Mouse (Mus musculus) fibroblast of lung, adult 2 months (primary cell): ENCODE data around the gene Sppl3.
"Not testable (repeated sequence)": the region's sequence is repeated elsewhere in the genome, so short reads cannot be mapped to it uniquely, and the experiment has no call there.

Experiments used
- DNase-seq: peaks from one replicate; pipeline ENCODE4 v3.0.0-alpha.2; 2011; ENCODE audit warnings: low read depth

Sppl3 gene

GRCm38 (mm10) chr5:115074749-115075148, 63.8 kb downstream of the Sppl3 start:
- DNase-seq: no peak

DNA sequence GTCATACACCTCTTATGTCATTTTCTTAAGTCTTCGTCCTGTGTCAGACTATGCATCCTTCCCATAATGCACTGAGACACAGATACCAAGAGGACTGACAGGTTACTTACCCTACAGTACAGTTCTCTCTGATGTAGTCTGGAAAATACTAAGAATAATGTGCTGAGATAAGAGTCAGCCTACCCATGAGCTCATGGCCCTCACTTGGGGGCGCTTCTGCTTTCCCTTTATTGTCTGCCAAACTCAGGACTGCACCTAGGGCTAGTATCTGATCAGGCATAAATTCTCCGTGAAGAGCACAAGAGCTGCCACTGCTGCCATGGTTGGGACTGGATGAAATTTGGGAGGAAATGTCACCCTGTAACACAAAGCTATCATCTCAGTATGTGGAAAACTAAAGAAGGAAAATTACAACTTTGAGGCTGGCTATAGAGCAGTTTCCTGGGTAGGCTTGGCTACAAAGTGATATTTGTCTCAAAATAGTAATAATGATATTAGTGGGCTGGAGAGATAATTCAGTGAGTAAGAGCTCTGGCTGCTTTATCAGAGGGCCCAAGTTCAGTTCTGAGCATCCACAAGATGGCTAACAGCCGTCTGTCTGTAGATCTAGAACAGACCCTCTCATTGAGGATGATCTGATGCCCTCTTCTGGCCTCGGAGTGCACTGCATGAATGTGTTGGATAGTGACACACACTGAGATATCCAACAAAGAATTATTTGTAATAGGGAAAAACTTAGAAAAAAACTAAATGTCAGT, 65.4 kb downstream of the Sppl3 start:
- peak; percentile 26 for DNase-seq

- no peak for DNase-seq
These were observed 70.7 kb downstream of the Sppl3 start for GRCm38 (mm10) chr5:115081636-115082035.

- no peak for DNase-seq
These were observed 72.6 kb downstream of the Sppl3 start for GRCm38 (mm10) chr5:115083492-115083891.

DNA sequence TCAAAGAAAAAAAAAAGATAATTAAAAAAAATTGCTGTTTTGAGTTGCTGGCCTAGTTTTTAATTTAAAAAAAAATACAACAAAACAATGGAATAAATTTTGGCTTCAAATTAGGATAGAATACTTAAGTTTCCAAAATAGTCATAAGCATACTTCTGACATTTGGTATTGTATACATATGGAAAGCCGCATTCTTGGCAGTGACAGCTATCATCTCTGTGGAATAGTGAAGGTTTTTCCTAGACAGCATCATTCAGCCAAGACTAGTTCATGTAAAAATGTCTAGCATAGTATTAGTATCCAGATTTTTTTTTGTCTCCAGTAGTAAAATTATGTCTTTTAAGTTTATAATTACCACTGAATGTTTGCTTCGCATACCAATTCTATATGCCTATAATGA, 74.7 kb downstream of the Sppl3 start:
- DNase-seq: no peak

GRCm38 (mm10) chr5:115089592-115090268, 78.8 kb downstream of the Sppl3 start:
- no peak for DNase-seq

DNA sequence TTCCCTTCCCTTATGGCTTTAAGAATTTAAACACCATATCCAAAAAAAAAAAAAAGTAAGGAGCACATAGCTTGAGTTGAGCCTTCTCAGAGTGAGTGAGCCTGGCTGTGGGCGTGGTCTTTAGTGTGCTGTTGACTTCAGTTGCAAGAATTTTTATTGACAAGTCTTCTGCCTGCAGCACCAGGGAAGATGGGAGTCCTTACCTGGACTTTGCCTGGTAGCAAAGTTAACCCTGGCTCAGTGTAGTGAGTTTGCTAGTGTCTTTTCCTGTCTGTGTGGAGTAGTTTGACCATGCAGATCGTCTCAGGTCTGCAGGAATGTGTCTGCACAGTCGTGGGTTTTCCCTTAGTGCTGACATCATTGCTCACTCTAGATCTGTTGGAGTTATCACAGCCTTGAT, 80.1 kb downstream of the Sppl3 start:
- no peak for DNase-seq

DNA sequence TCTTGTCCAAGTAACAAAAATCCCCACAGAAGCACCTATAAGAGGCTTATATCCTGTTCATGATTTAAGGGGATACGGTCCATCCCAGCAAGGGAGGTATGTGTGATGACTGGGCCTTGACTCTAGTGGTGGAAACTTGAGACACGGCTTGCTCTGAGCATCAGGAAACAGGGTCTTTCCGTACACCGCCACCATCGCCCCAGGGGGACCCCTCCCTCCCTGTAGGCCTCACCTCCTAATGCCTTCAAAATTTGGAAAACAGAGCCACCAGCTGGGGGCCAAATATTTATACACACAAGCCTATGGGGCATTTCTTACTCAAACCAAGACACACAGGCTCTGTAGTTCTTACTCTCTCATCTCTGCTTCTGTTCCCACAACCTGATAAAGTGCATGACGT, 80.8 kb downstream of the Sppl3 start:
- DNase-seq: no peak

- no peak for DNase-seq
These were observed 87.3 kb downstream of the Sppl3 start, which contains the start of gene Gm10401 for GRCm38 (mm10) chr5:115098195-115098594. Gm10401 (minus strand) TSS chr5:115098295.

GRCm38 (mm10) chr5:115099530-115099929, 88.6 kb downstream of the Sppl3 start:
- DNase-seq: no peak

- no peak for DNase-seq
These were observed 89.1 kb downstream of the Sppl3 start for GRCm38 (mm10) chr5:115099991-115100390.

DNA sequence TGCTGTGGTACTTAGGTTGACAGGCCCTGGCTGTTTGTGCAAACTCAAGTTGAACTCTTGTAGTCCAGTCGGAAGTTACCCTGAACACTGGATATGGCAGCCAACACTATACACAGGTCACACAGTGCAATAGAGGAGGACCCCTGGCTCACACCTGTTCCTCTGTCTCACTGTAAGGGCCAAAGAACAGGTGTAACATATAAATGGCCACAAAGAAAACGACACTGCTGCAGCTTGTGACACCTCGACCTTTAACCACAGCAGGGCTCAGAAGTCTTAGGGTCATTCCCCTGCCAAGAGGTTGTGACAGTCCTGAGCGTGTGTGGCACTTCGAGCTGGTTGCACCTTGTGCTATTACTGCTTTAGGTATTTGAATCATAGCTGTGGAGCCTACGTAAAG, 89.5 kb downstream of the Sppl3 start:
- DNase-seq: no peak

GRCm38 (mm10) chr5:115102231-115102630, 91.3 kb downstream of the Sppl3 start:
- no peak for DNase-seq

- DNase-seq: not testable (repeated sequence)
These were observed 92.3 kb downstream of the Sppl3 start for GRCm38 (mm10) chr5:115103253-115103652.

GRCm38 (mm10) chr5:115111156-115111555, 100.2 kb downstream of the Sppl3 start:
- DNase-seq: no peak

GRCm38 (mm10) chr5:115113244-115113643, 102.3 kb downstream of the Sppl3 start:
- DNase-seq: no peak

DNA sequence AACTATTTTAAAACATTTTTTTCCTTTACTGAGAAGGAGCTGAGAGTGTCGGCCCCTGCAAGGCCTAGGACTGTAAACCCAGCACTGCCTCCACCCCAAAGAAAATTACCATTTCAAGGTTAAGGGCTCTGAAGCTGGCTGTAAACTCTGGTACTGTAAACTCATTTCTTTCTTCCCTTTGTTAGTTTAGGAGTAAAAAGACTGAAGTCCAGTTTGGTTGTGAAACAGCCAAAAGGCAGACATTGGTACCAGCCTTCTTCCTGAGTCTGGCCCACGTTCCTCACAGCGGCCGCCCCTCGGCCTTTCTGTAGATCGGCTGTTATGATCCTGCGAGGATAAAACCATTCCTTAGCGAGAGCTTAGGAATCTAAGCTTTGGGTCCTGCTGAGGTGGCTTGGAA, 103.6 kb downstream of the Sppl3 start:
- no peak for DNase-seq

DNA sequence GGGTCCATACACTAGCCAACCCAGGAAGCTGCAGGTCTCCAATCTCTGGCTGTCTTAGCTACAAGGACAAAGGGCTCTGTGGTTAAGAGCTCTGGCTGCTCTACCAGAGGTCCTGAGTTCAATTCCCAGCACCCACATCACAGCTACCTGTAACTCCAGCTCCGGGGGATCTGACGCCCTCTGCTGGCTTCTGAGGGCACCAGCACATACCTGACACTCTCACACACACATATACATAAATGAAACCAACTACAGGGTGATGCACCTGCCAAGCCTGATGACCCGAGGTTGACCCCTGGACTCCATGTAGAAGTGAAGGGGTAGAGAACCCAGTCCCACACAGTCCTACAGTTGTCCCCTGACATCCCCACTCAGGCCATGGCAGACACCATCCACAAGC, 105.5 kb downstream of the Sppl3 start:
- no peak for DNase-seq

DNA sequence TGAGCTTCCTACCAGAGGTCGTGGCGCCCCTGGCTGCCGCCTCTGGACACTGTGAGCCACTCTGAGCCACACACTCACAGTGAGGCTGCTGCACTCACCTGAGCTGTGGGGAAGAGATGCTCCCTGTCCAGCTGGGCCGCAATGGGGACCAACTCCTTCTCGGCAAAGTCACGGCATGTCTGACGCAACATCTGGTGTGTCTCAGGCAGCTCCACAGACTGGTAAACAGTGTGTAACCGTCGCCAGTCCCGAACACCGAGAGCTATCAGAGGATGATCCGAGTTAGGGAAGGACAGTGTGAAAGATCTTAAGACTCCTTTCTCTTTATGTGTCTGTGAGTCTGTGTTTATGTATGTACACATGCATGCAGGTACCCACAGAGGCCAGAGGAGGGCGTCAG, 106.5 kb downstream of the Sppl3 start:
- no peak for DNase-seq

DNA sequence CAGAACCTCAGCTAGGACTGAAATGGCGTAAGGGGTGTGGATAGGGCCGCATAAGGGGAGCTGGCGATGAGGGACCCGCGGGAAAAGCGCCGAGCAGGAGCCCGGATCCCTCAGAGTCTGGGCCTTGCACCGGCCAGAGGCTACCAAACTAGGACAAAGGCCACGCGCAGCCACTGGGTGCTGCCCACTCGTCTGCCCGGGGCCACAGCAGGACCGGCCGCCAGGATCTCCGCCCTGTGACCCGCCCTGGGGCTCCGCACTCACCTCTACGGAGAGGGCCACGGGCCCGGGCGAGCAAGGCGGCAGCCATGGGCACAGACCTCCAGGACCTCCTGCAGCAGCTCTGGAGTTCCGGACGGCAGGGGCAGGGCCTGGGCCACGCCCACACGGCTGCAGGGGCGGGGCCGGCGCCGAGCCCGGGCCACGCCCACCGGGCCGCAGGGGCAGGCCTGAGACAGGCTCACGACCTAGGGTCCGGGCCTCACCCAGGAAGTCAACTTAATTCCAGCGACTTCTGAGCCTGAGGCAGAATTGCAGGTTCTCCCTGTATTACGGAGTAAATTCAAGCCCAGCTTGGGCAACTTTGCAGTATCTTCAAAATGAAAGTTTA, 108.1 kb downstream of the Sppl3 start, which contains the start of gene Acads:
Gene Acads (minus strand): TSS at position 386 of the 610 bp plus-strand sequence.
- peak; percentile 68 for DNase-seq

GRCm38 (mm10) chr5:115120978-115121377, 110.0 kb downstream of the Sppl3 start:
- DNase-seq: no peak

DNA sequence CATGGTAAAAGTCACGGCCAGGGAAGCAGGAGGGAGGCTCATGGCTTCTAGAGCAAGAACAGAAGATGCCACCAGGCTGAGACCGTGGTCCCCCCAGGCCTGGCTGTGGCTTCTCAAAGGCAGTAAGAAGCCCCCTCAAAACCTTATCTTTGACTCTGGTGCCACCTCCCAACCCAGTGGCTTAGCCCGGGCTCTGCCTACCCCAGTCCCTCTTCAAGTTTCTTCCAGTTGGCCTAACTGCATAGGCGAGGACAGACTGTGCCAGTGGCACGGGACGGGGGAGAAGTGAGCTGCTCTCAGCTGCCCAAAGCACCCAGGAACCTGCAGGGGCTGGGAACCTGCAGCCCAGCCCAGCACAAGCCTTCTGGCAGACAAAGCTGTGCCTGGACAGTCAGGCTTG, 113.8 kb downstream of the Sppl3 start:
- no peak for DNase-seq
